In the genomic region with DNA sequence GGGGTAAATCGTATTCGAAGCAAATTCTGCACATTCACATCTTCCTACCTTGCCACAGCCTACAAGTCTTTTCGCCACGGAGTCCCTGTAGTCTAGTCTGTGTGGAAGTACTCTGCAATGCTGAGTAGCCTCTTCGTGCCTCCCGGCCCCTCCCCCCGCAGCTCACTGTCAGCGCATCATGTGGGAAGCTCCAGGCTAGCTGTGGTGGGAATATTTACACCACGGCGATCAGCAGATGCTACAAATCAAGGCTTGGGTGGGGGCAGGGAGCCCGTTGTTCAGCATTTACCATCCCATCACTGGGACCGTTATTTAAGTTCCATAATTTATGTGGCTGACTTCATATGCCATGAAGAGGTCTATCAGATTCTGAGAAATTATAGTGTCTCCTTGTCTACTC, we compare ENCODE assay signal across 23 mouse cellular contexts.
DNase-seq lines count a peak whose midpoint lies in the region; ATAC-seq and TF ChIP-seq lines count a peak whose summit lies in the region.
"Had no signal": no experiment of that assay in that cellular context is flagged by ENCODE, and none has a peak within 500 bp of the region (broad histone marks: within the 10 kb centered on the region; RNA-seq: fewer than 3 reads in every experiment).

No protein-coding gene starts in this region.

- dilution Hi-C loops in CH12.LX (cut with MboI; ENCODE audit: extremely low pct_ligation_motif_present, extremely low pct_unique_long_range_greater_than_20kb, low sequenced_read_pairs) = no loop called here

- in situ Hi-C loops in CH12.LX (cut with MboI; ENCODE audit: low pct_ligation_motif_present, low pct_unique_long_range_greater_than_20kb, low sequenced_read_pairs) = no loop called here

- H3K79me2 ChIP-seq in CH12.LX (replicated peaks; ENCODE audit: control insufficient read depth, extremely low read depth, insufficient read depth, poor library complexity, severe bottlenecking) = no peaks in the 10 kb centered on the region
- no peaks in the 10 kb centered on the region; the same call in 1 of the 2 replicates for H3K79me2 ChIP-seq in MEL (ENCODE audit: control insufficient read depth, insufficient read depth, low read length, poor library complexity)

- TF ChIP-seq CTCF in CH12.LX (conservative IDR thresholded peaks at IDR 0.05 in 1 of 2, IDR thresholded peaks at IDR 0.05 in 1 of 2; ENCODE audit: low read depth in 2 of 2, low read length in 2 of 2) = no peak
- TF ChIP-seq CTCF in MEL (IDR thresholded peaks at IDR 0.05 in 2 of 3, conservative IDR thresholded peaks at IDR 0.05 in 1 of 3; ENCODE audit: control insufficient read depth in 1 of 3, insufficient read depth in 1 of 3, low read depth in 2 of 3, low read length in 3 of 3, poor library complexity in 1 of 3, severe bottlenecking in 1 of 3) = no peak
- TF ChIP-seq CTCF in hindbrain, postnatal 0 days (IDR thresholded peaks at IDR 0.05; ENCODE audit: low read depth) = no peak

- peak; percentile 34 for DNase-seq in cerebellum, adult 9-10 months
- DNase-seq in cerebellum, postnatal 25 days = no peak
- no peak for DNase-seq in liver, embryonic 11.5 days (ENCODE audit: low spot score)
- no peak for DNase-seq in CH12.LX (ENCODE audit: extremely low read depth)
- DNase-seq in MEL (ENCODE audit: low read depth, low spot score) = peak; percentile 52
- no peak for DNase-seq in hindbrain, postnatal 0 days (ENCODE audit: low spot score)
- DNase-seq: adrenal gland, postnatal 10 days; cerebellum, adult 11 months; cerebellum, adult 9-11 months; gastrocnemius, postnatal 10 days; gastrocnemius, postnatal 36 days; heart, adult 2 months; heart, postnatal 14 days; heart, postnatal 4 days; kidney, adult 11 months had no signal

- 41% methylated on average over 12 of the region's 12 CpGs for WGBS in liver, embryonic 11.5 days
- 32% methylated on average over 12 of the region's 12 CpGs for WGBS in liver, embryonic 12.5 days (ENCODE audit: insufficient replicate concordance)
- WGBS in intestine, embryonic 15.5 days = 40% methylated on average over 12 of the region's 12 CpGs
- whole genome bisulfite sequencing in hindbrain, postnatal 0 days = 49% methylated on average over 12 of the region's 12 CpGs

- no peak overlapping the region for H3K9ac ChIP-seq in liver, embryonic 11.5 days (ENCODE audit: low read depth, low read length)
- H3K9ac ChIP-seq in liver, embryonic 12.5 days = no peak overlapping the region
- H3K9ac ChIP-seq in CH12.LX (ENCODE audit: insufficient read depth, low read depth) (peak overlapping the region; percentile 18), MEL (ENCODE audit: control insufficient read depth, low read depth, low read length, poor library complexity, severe bottlenecking) (no peak overlapping the region; the same call in 1 of the 2 replicates)
- H3K9ac ChIP-seq in intestine, embryonic 15.5 days = no peak overlapping the region
- H3K9ac ChIP-seq in hindbrain, postnatal 0 days (replicated peaks; ENCODE audit: low read length) = no peak overlapping the region
- H3K9ac ChIP-seq: forebrain, embryonic 15.5 days; heart, embryonic 13.5 days; hindbrain, embryonic 14.5 days had no signal

- H3K4me3 ChIP-seq in liver, embryonic 11.5 days (ENCODE audit: low read depth, low read length) = no peak overlapping the region
- H3K4me3 ChIP-seq in liver, embryonic 12.5 days = no peak overlapping the region
- H3K4me3 ChIP-seq in CH12.LX (replicated peaks in 1 of 3; ENCODE audit: low read depth in 2 of 3, low read length in 2 of 3, poor library complexity in 1 of 3) = peak overlapping the region in 1 of 3 experiments; percentile 25
- H3K4me3 ChIP-seq in MEL (ENCODE audit: control insufficient read depth in 1 of 2, insufficient read depth in 1 of 2, low read depth in 2 of 2, low read length in 2 of 2) = peak overlapping the region in 1 of 2 experiments; percentile 17; a peak in 1 of 4 replicates
- no peak overlapping the region for H3K4me3 ChIP-seq in intestine, embryonic 15.5 days (replicated peaks)
- no peak overlapping the region for H3K4me3 ChIP-seq in hindbrain, postnatal 0 days (ENCODE audit: low read length)
- H3K4me3 ChIP-seq: forebrain, embryonic 10.5 days; forebrain, embryonic 15.5 days; heart, adult 2 months; heart, embryonic 10.5 days; heart, embryonic 13.5 days had no signal

- H3K36me3 ChIP-seq in liver, embryonic 11.5 days (ENCODE audit: control insufficient read depth, insufficient read depth, low read length) = no peaks in the 10 kb centered on the region
- H3K36me3 ChIP-seq in liver, embryonic 12.5 days = no peaks in the 10 kb centered on the region
- H3K36me3 ChIP-seq in CH12.LX (replicated peaks in 1 of 2; ENCODE audit: control insufficient read depth in 1 of 2, insufficient read depth in 1 of 2, low read length in 1 of 2) (no peaks in the 10 kb centered on the region), MEL (ENCODE audit: control insufficient read depth in 1 of 2, insufficient read depth in 2 of 2, low read length in 2 of 2) (peaks cover 0 to 15% of the 10 kb centered on the region in 2 experiments; a peak in 2 of 4 replicates)
- H3K36me3 ChIP-seq in intestine, embryonic 15.5 days = no peaks in the 10 kb centered on the region
- no peaks in the 10 kb centered on the region for H3K36me3 ChIP-seq in hindbrain, postnatal 0 days (ENCODE audit: insufficient read depth, low read length)
- H3K36me3 ChIP-seq: forebrain, embryonic 10.5 days; forebrain, embryonic 15.5 days; heart, embryonic 10.5 days; heart, embryonic 13.5 days had no signal

- H3K4me2 ChIP-seq in liver, embryonic 11.5 days = peak overlapping the region; percentile 17; the same call in 1 of the 2 replicates
- no peak overlapping the region for H3K4me2 ChIP-seq in liver, embryonic 12.5 days
- peak overlapping the region; percentile 4; the same call in 1 of the 2 replicates for H3K4me2 ChIP-seq in CH12.LX (ENCODE audit: insufficient read depth, low read depth, poor library complexity, severe bottlenecking)
- H3K4me2 ChIP-seq in intestine, embryonic 15.5 days (replicated peaks) = no peak overlapping the region
- no peak overlapping the region for H3K4me2 ChIP-seq in hindbrain, postnatal 0 days (ENCODE audit: low read depth, low read length)
- H3K4me2 ChIP-seq: forebrain, embryonic 15.5 days; heart, embryonic 13.5 days; hindbrain, embryonic 14.5 days had no signal

- no peak for ATAC-seq in liver, embryonic 11.5 days (replicated peaks; ENCODE audit: low FRiP score)
- ATAC-seq in liver, embryonic 12.5 days = no peak
- ATAC-seq in intestine, embryonic 15.5 days = no peak
- no peak for ATAC-seq in hindbrain, postnatal 0 days
- ATAC-seq: forebrain, embryonic 15.5 days; Patski had no signal

- no peaks in the 10 kb centered on the region for H3K9me3 ChIP-seq in liver, embryonic 11.5 days (ENCODE audit: control insufficient read depth, low read length)
- no peaks in the 10 kb centered on the region for H3K9me3 ChIP-seq in liver, embryonic 12.5 days (replicated peaks)
- H3K9me3 ChIP-seq in CH12.LX (replicated peaks; ENCODE audit: low read length) (peaks cover 2% of the 10 kb centered on the region), MEL (replicated peaks; ENCODE audit: insufficient read depth, low read length) (no peaks in the 10 kb centered on the region)
- H3K9me3 ChIP-seq in intestine, embryonic 15.5 days = no peaks in the 10 kb centered on the region
- H3K9me3 ChIP-seq in hindbrain, postnatal 0 days (ENCODE audit: low read length) = no peaks in the 10 kb centered on the region
- H3K9me3 ChIP-seq: forebrain, embryonic 10.5 days; forebrain, embryonic 15.5 days; heart, embryonic 10.5 days; heart, embryonic 13.5 days had no signal

- H3K27me3 ChIP-seq in liver, embryonic 11.5 days (replicated peaks; ENCODE audit: control insufficient read depth, insufficient read depth, low read length) = peaks cover 19% of the 10 kb centered on the region
- peaks cover 40% of the 10 kb centered on the region for H3K27me3 ChIP-seq in liver, embryonic 12.5 days (replicated peaks)
- H3K27me3 ChIP-seq in CH12.LX (replicated peaks) (no peaks in the 10 kb centered on the region), MEL (ENCODE audit: control insufficient read depth in 1 of 2, insufficient read depth in 2 of 2, low read length in 2 of 2) (no peaks in the 10 kb centered on the region)
- peaks cover 17% of the 10 kb centered on the region for H3K27me3 ChIP-seq in intestine, embryonic 15.5 days (replicated peaks)
- 0 out of 2 replicates have a peak, but pooled peaks cover 4% of the 10 kb centered on the region for H3K27me3 ChIP-seq in hindbrain, postnatal 0 days (ENCODE audit: insufficient read depth, low read length)
- H3K27me3 ChIP-seq: forebrain, embryonic 15.5 days; Patski had no signal

- no peak overlapping the region for H3K27ac ChIP-seq in liver, embryonic 11.5 days (ENCODE audit: low read depth, low read length)
- no peak overlapping the region for H3K27ac ChIP-seq in liver, embryonic 12.5 days
- H3K27ac ChIP-seq in CH12.LX (ENCODE audit: insufficient read depth, low read depth) (peak overlapping the region; percentile 64), MEL (ENCODE audit: control insufficient read depth, low read depth, low read length) (peak overlapping the region; percentile 21; the same call in 1 of the 2 replicates)
- H3K27ac ChIP-seq in intestine, embryonic 15.5 days = no peak overlapping the region
- H3K27ac ChIP-seq in hindbrain, postnatal 0 days = no peak overlapping the region
- H3K27ac ChIP-seq: forebrain, embryonic 10.5 days; heart, adult 2 months; heart, embryonic 10.5 days; heart, embryonic 13.5 days; hindbrain, embryonic 14.5 days had no signal

- H3K4me1 ChIP-seq in liver, embryonic 11.5 days (replicated peaks; ENCODE audit: control insufficient read depth, insufficient read depth, low read length) = peaks cover 15% of the 10 kb centered on the region
- H3K4me1 ChIP-seq in liver, embryonic 12.5 days = peaks cover 21% of the 10 kb centered on the region
- peaks cover 14 to 18% of the 10 kb centered on the region in 2 experiments for H3K4me1 ChIP-seq in CH12.LX (ENCODE audit: control insufficient read depth in 1 of 2, insufficient read depth in 2 of 2)
- peaks cover 0 to 23% of the 10 kb centered on the region in 2 experiments; a peak in 2 of 4 replicates for H3K4me1 ChIP-seq in MEL (ENCODE audit: control insufficient read depth in 1 of 2, insufficient read depth in 2 of 2, low read length in 2 of 2)
- H3K4me1 ChIP-seq in intestine, embryonic 15.5 days (replicated peaks) = 0 out of 2 replicates have a peak, but pooled peaks cover 2% of the 10 kb centered on the region
- no peaks in the 10 kb centered on the region for H3K4me1 ChIP-seq in hindbrain, postnatal 0 days (ENCODE audit: insufficient read depth, low read length)

- TF ChIP-seq EP300 in CH12.LX (IDR thresholded peaks at IDR 0.05; ENCODE audit: low read length) (no peak), MEL (IDR thresholded peaks at IDR 0.05; ENCODE audit: low read depth in 1 of 2, low read length in 2 of 2) (no peak)

- TF ChIP-seq POLR2A in CH12.LX (IDR thresholded peaks at IDR 0.05; ENCODE audit: low read depth, low read length) = no peak
- no peak for TF ChIP-seq POLR2A in MEL (IDR thresholded peaks at IDR 0.05; ENCODE audit: control insufficient read depth in 1 of 2, insufficient read depth in 1 of 2, low read depth in 1 of 2, low read length in 2 of 2, poor library complexity in 1 of 2)

- TF ChIP-seq RAD21 in CH12.LX (IDR thresholded peaks at IDR 0.05; ENCODE audit: low read depth, low read length) (no peak), MEL (IDR thresholded peaks at IDR 0.05; ENCODE audit: low read depth, low read length) (no peak)

TF ChIP-seq in MEL, 35 proteins besides CTCF, POLR2A, EP300 and RAD21:
- TF ChIP-seq NRF1 (IDR thresholded peaks at IDR 0.05; ENCODE audit: insufficient read depth, low read depth, low read length, poor library complexity, severe bottlenecking) = no peak
TF ChIP-seq in MEL: peak in this region for 0.

Comparison
In these comparisons a context has a peak if more than half of its experiments do, and no peak if none do; other contexts are left out.
1. DNase-seq: peak in cerebellum, adult 9-10 months (single experiment) and MEL (single experiment); none in cerebellum, postnatal 25 days (0 of 2), liver, embryonic 11.5 days (single experiment), CH12.LX (single experiment) and hindbrain, postnatal 0 days (single experiment).
2. H3K4me2 ChIP-seq: peak in liver, embryonic 11.5 days (single experiment) and CH12.LX (single experiment); none in liver, embryonic 12.5 days (single experiment), intestine, embryonic 15.5 days (single experiment) and hindbrain, postnatal 0 days (single experiment).
3. H3K27ac ChIP-seq: peak in CH12.LX (single experiment) and MEL (single experiment); none in liver, embryonic 11.5 days (single experiment), liver, embryonic 12.5 days (single experiment), intestine, embryonic 15.5 days (single experiment) and hindbrain, postnatal 0 days (single experiment).